Mouse (Mus musculus): ENCODE results near the gene Nudt2. TPM values are rescaled to one million over a fixed set of nuclear protein-coding genes. Genes with fewer than 3 reads are reported as not detected.

Gene Nudt2
- total RNA-seq, 2 experiments from 2014 or later: 9.9 to 15.4 TPM

DNA sequence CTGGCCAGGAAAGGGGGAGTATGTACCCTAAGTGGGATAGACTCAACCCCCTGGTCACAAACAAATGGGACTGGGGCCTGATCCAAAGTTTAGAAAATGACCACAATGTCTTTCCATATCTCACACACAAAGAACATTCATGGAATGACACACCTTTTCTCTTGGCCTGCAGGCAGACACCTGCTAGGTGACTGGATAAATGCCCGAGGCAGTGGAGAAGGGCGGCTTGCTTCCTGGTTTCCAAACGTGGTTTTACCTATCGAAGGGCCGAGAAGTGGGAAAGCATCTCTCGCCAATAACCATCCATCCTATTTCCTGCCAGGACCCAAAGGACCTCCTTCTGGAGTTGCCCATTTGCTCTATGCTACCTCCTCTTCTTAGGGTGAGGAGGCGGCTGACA, 28.0 kb downstream of the Nudt2 start:
- ATAC-seq (replicated peaks; ENCODE audit: low FRiP score, poor library complexity, severe bottlenecking): no peak

DNA sequence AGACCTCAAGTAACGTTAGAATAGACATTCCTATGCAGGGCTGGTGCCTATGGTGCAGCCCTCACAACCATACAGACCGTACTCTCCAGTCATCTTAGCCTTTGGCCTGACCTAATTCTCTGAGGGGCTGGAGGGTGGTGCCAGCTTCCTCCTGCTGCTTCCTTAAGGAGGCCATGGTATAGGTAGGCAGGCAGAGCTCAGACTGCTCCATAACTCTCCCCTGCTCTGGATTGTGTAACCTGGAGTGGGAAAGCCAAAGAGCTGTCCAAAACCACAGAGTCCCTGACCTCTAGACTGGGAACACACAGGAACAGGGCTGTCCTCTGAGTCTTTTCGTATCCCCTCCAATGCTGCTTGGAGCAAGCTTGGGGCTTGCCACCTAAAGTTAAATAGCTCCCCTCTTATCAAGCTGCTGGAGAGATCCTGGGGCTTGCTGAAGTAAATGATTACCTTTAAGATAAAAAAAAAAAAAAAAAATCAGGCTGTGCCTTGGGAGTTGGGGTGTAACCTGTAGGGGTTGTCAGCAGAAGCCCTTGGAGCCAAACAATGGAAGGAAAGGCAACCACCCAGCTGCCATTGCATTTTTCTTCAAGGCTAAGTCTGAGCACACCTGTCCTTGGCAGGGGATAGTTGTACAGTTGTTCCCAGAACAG, 28.6 kb downstream of the Nudt2 start:
- no peak for ATAC-seq (replicated peaks; ENCODE audit: low FRiP score, poor library complexity, severe bottlenecking)

DNA sequence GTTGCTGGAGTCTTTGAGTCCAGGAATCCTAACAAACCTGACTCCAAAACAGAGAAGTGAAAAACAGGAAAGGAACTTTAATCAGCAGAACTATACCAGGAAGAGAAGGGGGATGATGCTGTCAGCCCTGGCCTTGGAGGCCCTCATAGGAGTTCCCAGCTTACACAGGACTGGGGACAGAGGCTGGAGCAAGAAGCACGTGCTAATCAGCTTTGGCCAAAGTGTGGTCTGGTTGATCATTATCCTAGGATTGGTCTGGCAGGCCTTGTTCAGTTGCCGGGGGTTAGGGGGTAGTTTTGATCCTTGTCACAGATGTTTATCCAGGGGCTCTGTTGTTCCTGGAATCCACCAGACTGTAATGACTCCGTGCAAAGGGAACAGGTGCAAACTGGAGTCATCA, 29.4 kb downstream of the Nudt2 start:
- ATAC-seq (replicated peaks; ENCODE audit: low FRiP score, poor library complexity, severe bottlenecking): no peak

- no peak for ATAC-seq (replicated peaks; ENCODE audit: low FRiP score, poor library complexity, severe bottlenecking)
Measured at GRCm38 (mm10) chr4:41495076-41495475, 30.1 kb downstream of the Nudt2 start.

DNA sequence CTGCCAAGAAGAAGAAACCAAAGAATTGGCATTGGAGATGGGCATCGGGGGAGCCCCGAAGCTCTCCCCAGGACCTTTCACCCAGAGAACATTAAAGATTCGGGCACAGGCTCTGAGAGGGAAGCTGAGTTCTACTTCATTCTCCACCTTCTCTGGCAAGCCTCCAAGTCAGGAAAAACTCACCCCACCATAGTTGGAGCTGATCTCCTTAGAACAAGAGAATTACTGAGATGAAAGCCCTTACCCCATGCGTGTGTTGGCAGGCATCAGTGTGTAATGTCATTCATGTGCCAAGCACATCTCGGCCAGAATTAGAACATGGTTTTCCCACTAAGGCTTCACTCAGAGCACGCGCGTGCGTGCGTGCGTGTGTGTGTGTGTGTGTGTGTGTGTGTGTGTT, 30.9 kb downstream of the Nudt2 start:
- ATAC-seq (replicated peaks; ENCODE audit: low FRiP score, poor library complexity, severe bottlenecking): no peak

GRCm38 (mm10) chr4:41497046-41497445, 32.1 kb downstream of the Nudt2 start:
- ATAC-seq (replicated peaks; ENCODE audit: low FRiP score, poor library complexity, severe bottlenecking): no peak

DNA sequence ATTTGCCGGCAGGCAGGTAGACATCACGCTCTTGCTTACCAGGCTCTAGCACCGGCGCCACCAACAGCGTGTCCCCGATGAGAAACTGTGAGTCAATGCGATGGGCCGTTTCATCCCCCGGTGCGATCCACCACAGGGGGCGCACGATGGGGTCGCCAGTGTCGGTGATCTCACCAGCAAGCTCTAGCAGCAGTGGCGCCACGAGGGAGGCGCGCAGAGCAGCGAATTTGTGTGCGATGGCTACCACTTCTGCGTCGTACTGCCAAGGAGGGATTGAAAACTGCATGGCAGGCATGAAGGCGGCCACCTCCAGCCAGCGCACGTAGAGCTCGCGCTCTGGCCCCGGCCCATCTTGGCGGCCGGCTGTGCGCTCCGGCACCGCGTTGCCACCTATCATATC, 32.6 kb downstream of the Nudt2 start:
- no peak for ATAC-seq (replicated peaks; ENCODE audit: low FRiP score, poor library complexity, severe bottlenecking)

- ATAC-seq (replicated peaks; ENCODE audit: low FRiP score, poor library complexity, severe bottlenecking): no peak
Measured at GRCm38 (mm10) chr4:41497995-41498845, 33.3 kb downstream of the Nudt2 start.

- no peak for ATAC-seq (replicated peaks; ENCODE audit: low FRiP score, poor library complexity, severe bottlenecking)
Measured at GRCm38 (mm10) chr4:41498921-41499391, 34.0 kb downstream of the Nudt2 start.

DNA sequence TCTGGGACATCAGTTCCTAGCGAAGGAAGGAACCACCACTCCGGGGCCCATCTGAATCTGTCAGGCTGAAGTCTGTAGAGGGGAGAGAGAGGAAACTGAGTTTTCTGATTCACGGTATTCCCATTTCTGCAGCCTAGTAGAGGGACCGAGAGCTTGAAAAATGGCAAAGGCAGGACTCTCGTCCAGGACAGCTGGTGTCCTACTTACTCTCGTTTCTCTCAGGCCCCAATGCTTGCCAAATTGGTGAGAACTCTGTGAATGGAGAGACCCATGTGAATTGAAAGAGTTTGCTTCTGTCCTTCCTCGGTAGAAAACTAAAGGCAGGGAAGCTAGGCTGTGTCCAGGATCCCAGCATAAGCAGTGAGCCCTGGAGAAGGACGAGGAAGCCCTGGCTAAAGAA, 34.7 kb downstream of the Nudt2 start:
- no peak for ATAC-seq (replicated peaks; ENCODE audit: low FRiP score, poor library complexity, severe bottlenecking)

- ATAC-seq (replicated peaks; ENCODE audit: low FRiP score, poor library complexity, severe bottlenecking): no peak
Measured at GRCm38 (mm10) chr4:41500787-41501186, 35.8 kb downstream of the Nudt2 start.

GRCm38 (mm10) chr4:41502171-41502940, 37.4 kb downstream of the Nudt2 start:
- ATAC-seq (replicated peaks; ENCODE audit: low FRiP score, poor library complexity, severe bottlenecking): no peak

DNA sequence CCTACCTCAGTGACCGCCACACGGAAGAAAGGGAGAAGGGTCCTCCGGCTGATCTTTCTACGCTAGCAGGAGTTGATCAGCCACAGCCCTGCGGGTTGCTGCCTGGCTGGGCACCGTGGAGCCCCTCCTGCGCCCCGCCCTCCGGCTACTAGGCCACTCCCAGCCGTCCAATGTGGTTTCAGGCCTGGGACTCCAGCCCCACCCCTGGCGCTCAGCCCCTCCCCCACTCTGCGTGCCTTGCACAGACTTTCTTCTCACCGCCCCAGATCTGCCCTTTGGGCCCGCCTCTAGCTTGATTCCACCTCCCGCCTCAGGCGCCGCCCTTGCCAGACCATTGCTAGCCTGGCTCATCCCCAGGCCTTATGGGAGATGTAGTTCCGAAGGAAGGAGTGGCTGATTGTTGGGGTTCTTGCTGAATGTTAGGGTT, 38.0 kb downstream of the Nudt2 start, which contains the start of gene AI464131:
AI464131 (minus strand) TSS at position 91 of the 427 bp plus-strand sequence.
- ATAC-seq (replicated peaks; ENCODE audit: low FRiP score, poor library complexity, severe bottlenecking): peak; percentile 61

DNA sequence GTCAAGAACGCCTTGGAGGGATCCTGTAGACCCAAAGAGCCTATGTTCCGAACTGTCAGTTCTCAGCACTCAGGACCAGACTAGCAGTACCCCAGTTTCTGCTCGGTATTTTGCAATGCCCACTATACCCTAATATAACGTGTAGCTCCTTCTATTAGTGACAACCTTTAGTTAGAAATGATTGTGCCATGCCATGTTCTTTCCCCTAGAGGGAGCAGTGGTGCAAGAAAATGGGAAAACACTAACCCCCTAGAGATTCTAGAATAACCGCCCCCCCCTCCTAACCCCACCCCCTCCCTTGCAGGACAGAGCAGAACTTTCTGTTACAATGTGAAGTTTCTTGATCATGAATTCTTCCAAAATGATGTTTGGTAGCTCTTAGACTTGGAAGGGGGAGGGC, 39.4 kb downstream of the Nudt2 start:
- ATAC-seq (replicated peaks; ENCODE audit: low FRiP score, poor library complexity, severe bottlenecking): no peak

DNA sequence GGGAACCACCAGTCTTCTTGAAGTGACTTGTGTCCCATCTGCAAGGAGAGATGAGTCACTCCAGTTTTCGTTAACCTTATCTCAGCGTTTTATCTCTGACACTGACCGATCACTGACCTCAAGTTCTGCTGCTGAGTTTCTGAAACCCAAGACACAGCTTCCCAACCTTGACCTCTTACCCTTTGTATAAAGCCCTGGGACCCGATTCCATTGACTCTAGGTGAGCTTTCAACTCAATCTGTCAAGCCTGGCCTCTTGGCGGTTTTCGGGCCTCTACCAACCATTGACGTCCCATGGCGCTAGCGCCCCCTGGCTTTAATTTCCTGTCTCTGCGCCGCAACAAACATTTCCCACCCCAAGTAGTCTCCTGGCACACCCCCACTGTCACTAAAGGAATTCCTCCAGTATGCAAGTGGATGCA, 40.2 kb downstream of the Nudt2 start:
- no peak for ATAC-seq (replicated peaks; ENCODE audit: low FRiP score, poor library complexity, severe bottlenecking)

DNA sequence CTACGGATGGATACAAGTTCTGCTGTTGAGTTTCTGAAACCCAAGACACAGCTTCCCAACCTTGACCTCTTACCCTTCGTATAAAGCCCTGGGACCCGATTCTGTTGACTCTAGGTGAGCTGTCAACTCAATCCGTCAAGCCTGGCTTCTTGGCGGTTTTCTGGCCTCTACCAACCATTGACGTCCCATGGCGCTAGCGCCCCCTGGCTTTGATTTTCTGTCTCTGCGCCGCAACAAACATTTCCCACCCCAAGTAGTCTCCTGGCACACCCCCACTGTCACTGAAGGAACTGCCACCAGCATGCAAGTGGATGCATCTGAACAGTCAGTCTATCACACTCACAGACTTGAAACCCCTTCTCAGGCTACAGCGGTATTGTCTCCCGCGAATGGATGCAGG, 41.2 kb downstream of the Nudt2 start:
- ATAC-seq (replicated peaks; ENCODE audit: low FRiP score, poor library complexity, severe bottlenecking): no peak

DNA sequence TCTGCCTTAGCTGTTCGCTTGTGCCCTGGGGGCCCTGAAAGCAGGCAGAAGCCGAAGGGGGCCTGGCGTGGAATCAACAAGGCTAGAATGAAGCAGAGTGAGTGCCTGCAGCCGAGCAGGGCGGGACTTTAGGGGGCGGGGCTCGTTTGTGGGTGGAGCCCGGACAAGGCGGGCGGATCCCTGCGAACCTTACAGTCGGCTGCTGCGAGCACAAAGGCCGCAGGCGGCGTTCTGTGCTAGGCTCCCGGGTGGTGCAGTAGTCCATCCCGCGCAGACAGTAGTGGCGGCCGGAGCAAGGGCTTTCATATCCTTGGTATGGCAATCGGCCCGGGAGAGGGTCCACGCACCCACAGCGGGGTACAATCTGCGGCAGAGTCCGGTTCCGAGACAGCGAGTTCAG, 42.0 kb downstream of the Nudt2 start:
- ATAC-seq (replicated peaks; ENCODE audit: low FRiP score, poor library complexity, severe bottlenecking): peak; percentile 66

DNA sequence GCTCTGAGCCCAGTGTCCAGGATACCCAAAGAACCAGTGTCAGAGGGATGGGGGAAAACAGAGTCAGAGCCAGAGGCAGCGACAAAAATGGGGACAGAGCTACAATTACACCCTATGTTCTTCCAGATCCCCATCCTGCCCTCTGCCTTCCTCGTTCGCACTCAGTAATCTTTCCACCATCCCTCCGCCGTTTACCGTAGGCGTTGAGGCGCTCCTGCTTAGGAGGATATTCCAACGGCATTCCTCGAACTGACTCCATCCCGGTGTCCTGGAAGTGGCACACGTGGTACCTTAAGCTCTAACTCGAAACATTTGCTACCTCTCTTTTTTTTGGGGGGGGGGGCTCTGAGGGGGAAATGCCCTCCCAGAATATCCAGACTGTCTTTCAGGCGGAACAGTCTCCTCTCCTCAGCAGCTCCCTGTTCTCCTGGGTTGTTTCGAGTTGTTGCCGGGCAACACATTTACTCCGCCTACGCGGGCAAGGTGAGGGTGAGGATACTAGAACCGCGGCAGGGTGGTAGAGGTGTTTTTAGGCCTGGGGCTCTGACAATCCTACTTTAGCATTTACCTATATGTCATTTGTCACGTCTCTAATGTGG, 42.5 kb downstream of the Nudt2 start:
- ATAC-seq (replicated peaks; ENCODE audit: low FRiP score, poor library complexity, severe bottlenecking): no peak

GRCm38 (mm10) chr4:41507998-41508397, 43.0 kb downstream of the Nudt2 start:
- no peak for ATAC-seq (replicated peaks; ENCODE audit: low FRiP score, poor library complexity, severe bottlenecking)

DNA sequence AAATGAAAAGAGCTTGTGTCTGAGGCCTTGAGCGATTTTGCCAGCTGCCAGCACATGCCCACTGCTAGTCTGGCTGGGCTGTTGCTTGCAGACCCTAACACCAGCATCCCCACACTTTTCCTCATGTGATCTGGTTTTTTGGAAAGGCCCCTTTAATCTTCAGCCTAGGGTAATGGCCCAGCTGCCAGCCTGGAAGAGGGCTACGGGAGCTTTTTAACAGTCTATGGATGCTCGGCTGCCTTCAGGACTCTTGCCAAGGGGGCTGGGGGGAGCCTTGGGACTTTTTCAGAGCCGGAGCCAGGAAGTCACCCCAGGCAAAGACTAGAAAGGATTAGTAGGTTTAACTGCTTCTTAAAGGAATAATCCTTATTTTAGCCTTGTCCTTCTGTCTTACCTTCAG, 48.4 kb downstream of the Nudt2 start:
- no peak for ATAC-seq (replicated peaks; ENCODE audit: low FRiP score, poor library complexity, severe bottlenecking)

All from erythroblast, adult 5-6 weeks (primary cell).